Mouse (Mus musculus) ES-E14 (cell line): ENCODE measurements around the gene Il6ra. TPM values are rescaled to one million over a fixed set of nuclear protein-coding genes. Genes with fewer than 3 reads are reported as not detected.
A peak's percentile ranks its signal among the peaks of the same experiment; 100 is the strongest.

ENCODE experiments used
- DNase-seq: peaks from one replicate; pipeline ENCODE4 v3.0.0-alpha.2; 2013; ENCODE audit warnings: low read depth, low spot score
- H3K27ac ChIP-seq: 2 replicates; pipeline ENCODE4 v1.5.1; 2012; ENCODE audit warnings: low read depth, mild to moderate bottlenecking, low read length, moderate library complexity, mixed read lengths; ENCODE audit not compliant: poor library complexity, insufficient read depth, severe bottlenecking
- H3K36me3 ChIP-seq: 2 replicates; pipeline ENCODE4 v1.6.1; 2012; ENCODE audit warnings: mild to moderate bottlenecking, low read length, moderate library complexity, mixed read lengths; ENCODE audit not compliant: control insufficient read depth, poor library complexity, insufficient read depth, severe bottlenecking
- H3K4me1 ChIP-seq, 2 experiments: fragments of 150-350 bp in 1 of 2; sonication (generic) in 1 of 2; 2 replicates each; pipeline ENCODE4 v1.6.1; 2012; ENCODE audit warnings: low read length in 2 of 2, mild to moderate bottlenecking in 1 of 2, mixed read lengths in 1 of 2; ENCODE audit not compliant: control insufficient read depth in 2 of 2, insufficient read depth in 2 of 2, poor library complexity in 1 of 2
- H3K4me3 ChIP-seq, 2 experiments: fragments of 150-350 bp in 1 of 2; sonication (generic) in 1 of 2; 2 replicates each; pipeline ENCODE4 v1.5.1; 2012; ENCODE audit warnings: low read length in 2 of 2, low read depth in 1 of 2, mild to moderate bottlenecking in 1 of 2, mixed read lengths in 1 of 2; ENCODE audit not compliant: insufficient read depth in 1 of 2, poor library complexity in 1 of 2, severe bottlenecking in 1 of 2
- H3K9ac ChIP-seq: 2 replicates; pipeline ENCODE4 v1.6.1; 2012; ENCODE audit warnings: low read depth, mild to moderate bottlenecking, low read length, mixed read lengths; ENCODE audit not compliant: poor library complexity, insufficient read depth, severe bottlenecking
- H3K9me3 ChIP-seq: fragments of 150-350 bp; sonication (generic); 2 replicates; pipeline ENCODE4 v1.6.1; 2012; ENCODE audit warnings: low read depth, mild to moderate bottlenecking, low read length; ENCODE audit not compliant: control insufficient read depth, insufficient read depth
- CHD2 ChIP-seq: IDR thresholded peaks from 2 replicates; pipeline ENCODE4 v1.6.1; 2014; ENCODE audit warnings: mild to moderate bottlenecking, low read depth, low read length, inconsistent platforms
- HCFC1 ChIP-seq: IDR thresholded peaks from 2 replicates; pipeline ENCODE4 v1.6.1; 2012; ENCODE audit warnings: low read length, inconsistent platforms, borderline replicate concordance; ENCODE audit not compliant: insufficient read depth
- MAFK ChIP-seq: IDR thresholded peaks from 2 replicates; pipeline ENCODE4 v1.6.1; 2014; ENCODE audit warnings: mild to moderate bottlenecking, low read depth, low read length, inconsistent platforms; ENCODE audit not compliant: insufficient read depth
- ZC3H11A ChIP-seq: IDR thresholded peaks from 2 replicates; pipeline ENCODE4 v1.6.1; 2012; ENCODE audit warnings: low read depth, mild to moderate bottlenecking, inconsistent platforms, low read length, borderline replicate concordance
- ZNF384 ChIP-seq: IDR thresholded peaks from 2 replicates; pipeline ENCODE4 v1.6.1; 2012; ENCODE audit warnings: low read depth, low read length, inconsistent platforms
- in situ Hi-C, 2 experiments: fragments of 600-800 bp; cut with MboI; formaldehyde crosslinking; loops; one replicate each; pipeline ENCODE4 v1.15.1; 2025; ENCODE audit warnings: low sequenced_read_pairs in 2 of 2, inconsistent platforms in 1 of 2; ENCODE audit not compliant: unreplicated experiment in 2 of 2
- total RNA-seq: library from RNA; depleted of rRNA; stranded (reverse); fragments of 300-350 nt; gene quantifications from 2 replicates; pipeline ENCODE4 v1.2.3, GENCODE M21; 2012

Il6ra gene
- total RNA-seq, 1 experiment: 1.0 TPM

GRCm38 (mm10) chr3:89858123-89858522, 54.9 kb downstream of the Il6ra start:
- Histone ChIP-seq H3K27ac (no peak overlapping the region), H3K9ac (no peak overlapping the region), H3K4me1 (peaks cover 16 to 22% of the 10 kb centered on the region in 2 experiments), H3K9me3 (no peaks in the 10 kb centered on the region), H3K36me3 (no peaks in the 10 kb centered on the region), H3K4me3 (no peak overlapping the region)
- no peak for DNase-seq
- in situ Hi-C loops: no loop called here
- TF ChIP-seq CHD2 (no peak), MAFK (no peak), ZC3H11A (peak; percentile 70; the same call in 1 of the 2 replicates), ZNF384 (no peak), HCFC1 (no peak)

- no peak for DNase-seq
- in situ Hi-C loops: no loop called here
These were observed 55.6 kb downstream of the Il6ra start for GRCm38 (mm10) chr3:89857353-89857752.

GRCm38 (mm10) chr3:89853752-89854151, 59.2 kb downstream of the Il6ra start:
- Histone ChIP-seq H3K4me3 (no peak overlapping the region), H3K27ac (no peak overlapping the region), H3K36me3 (no peaks in the 10 kb centered on the region), H3K9me3 (no peaks in the 10 kb centered on the region), H3K4me1 (peaks cover 2 to 19% of the 10 kb centered on the region in 2 experiments; a peak in 2 of 4 replicates), H3K9ac (no peak overlapping the region)
- no peak for DNase-seq
- TF ChIP-seq CHD2 (no peak), HCFC1 (no peak)
- in situ Hi-C loops: no loop called here

More at GRCm38 (mm10) chr3:89857353-89857752, 55.6 kb downstream of the Il6ra start:
- Histone ChIP-seq H3K4me3 (no peak overlapping the region), H3K9ac (no peak overlapping the region), H3K36me3 (no peaks in the 10 kb centered on the region), H3K9me3 (no peaks in the 10 kb centered on the region), H3K4me1 (peaks cover 16 to 22% of the 10 kb centered on the region in 2 experiments), H3K27ac (no peak overlapping the region)
- TF ChIP-seq ZC3H11A: 0 out of 2 replicates have a peak, but pooled peaks have one; percentile 4
- TF ChIP-seq MAFK: no peak

- DNase-seq: no peak
- H3K27ac ChIP-seq: no peak overlapping the region
These were observed 64.9 kb downstream of the Il6ra start for GRCm38 (mm10) chr3:89848083-89848482.

GRCm38 (mm10) chr3:89847596-89847995, 65.4 kb downstream of the Il6ra start:
- Histone ChIP-seq H3K9ac (no peak overlapping the region), H3K4me3 (no peak overlapping the region), H3K4me1 (peaks cover 0 to 9% of the 10 kb centered on the region in 2 experiments; a peak in 2 of 4 replicates), H3K27ac (no peak overlapping the region), H3K9me3 (no peaks in the 10 kb centered on the region), H3K36me3 (no peaks in the 10 kb centered on the region)
- in situ Hi-C loops: no loop called here
- no peak for DNase-seq
- no peak for TF ChIP-seq ZC3H11A
- no peak for TF ChIP-seq ZNF384
- TF ChIP-seq MAFK: no peak

More at GRCm38 (mm10) chr3:89848083-89848482, 64.9 kb downstream of the Il6ra start:
- TF ChIP-seq ZNF384: no peak
- no peak for TF ChIP-seq ZC3H11A
- no peak for TF ChIP-seq MAFK
- no peak for TF ChIP-seq CHD2
- TF ChIP-seq HCFC1: no peak
- Histone ChIP-seq H3K9me3 (no peaks in the 10 kb centered on the region), H3K4me3 (no peak overlapping the region), H3K9ac (no peak overlapping the region), H3K36me3 (no peaks in the 10 kb centered on the region), H3K4me1 (peaks cover 0 to 9% of the 10 kb centered on the region in 2 experiments; a peak in 1 of 4 replicates)
- in situ Hi-C loops: no loop called here
